In the genomic region with DNA sequence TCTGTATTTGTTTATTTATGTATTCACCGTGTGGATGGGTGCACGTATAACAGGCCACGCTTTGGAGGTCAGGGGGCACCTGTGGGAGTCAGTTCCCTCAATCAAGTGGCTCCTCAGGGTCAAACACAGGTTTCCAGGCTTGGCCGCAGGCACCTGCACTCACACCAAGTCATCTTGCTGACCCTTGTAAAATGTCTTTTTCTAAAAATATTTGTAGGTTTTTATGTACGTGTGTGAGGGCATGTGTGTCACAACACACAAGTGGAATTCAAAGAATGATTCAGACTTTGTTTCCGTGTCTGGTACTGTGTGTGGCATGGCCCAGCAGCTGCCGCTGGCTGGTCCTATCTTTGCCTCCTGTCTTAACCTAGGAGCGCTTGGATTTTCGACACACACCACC, we compare ENCODE assay signal across 30 mouse cellular contexts.
"Had no signal": no experiment of that assay in that cellular context is flagged by ENCODE, and none has a peak within 500 bp of the region (broad histone marks: within the 10 kb centered on the region; RNA-seq: fewer than 3 reads in every experiment).

No protein-coding gene starts in this region.

- H3K4me1 ChIP-seq: liver, embryonic 12.5 days; liver, embryonic 15.5 days; lung, embryonic 15.5 days; midbrain, embryonic 12.5 days; midbrain, embryonic 15.5 days; neural tube, embryonic 12.5 days had no signal

- H3K27me3 ChIP-seq: limb, embryonic 12.5 days; limb, embryonic 13.5 days; limb, embryonic 15.5 days; liver, embryonic 12.5 days; liver, embryonic 13.5 days; liver, embryonic 15.5 days; lung, embryonic 15.5 days; megakaryocyte, embryonic 14.5 days; midbrain, embryonic 12.5 days; midbrain, embryonic 15.5 days; neural tube, embryonic 12.5 days had no signal

- H3K27ac ChIP-seq: limb, embryonic 13.5 days; limb, embryonic 15.5 days; liver, embryonic 12.5 days; liver, embryonic 13.5 days; liver, embryonic 14.5 days; liver, embryonic 15.5 days; lung, embryonic 15.5 days; macrophage; midbrain, embryonic 10.5 days; midbrain, embryonic 12.5 days; midbrain, embryonic 15.5 days; neural tube, embryonic 12.5 days had no signal

- H3K9ac ChIP-seq: limb, embryonic 12.5 days; limb, embryonic 13.5 days; limb, embryonic 15.5 days; liver, embryonic 12.5 days; liver, embryonic 13.5 days; liver, embryonic 14.5 days; liver, embryonic 15.5 days; liver, postnatal 0 days; lung, embryonic 14.5 days; lung, embryonic 15.5 days; midbrain, embryonic 12.5 days; midbrain, embryonic 15.5 days; neural tube, embryonic 12.5 days had no signal

- H3K36me3 ChIP-seq: limb, embryonic 10.5 days; limb, embryonic 12.5 days; limb, embryonic 13.5 days; limb, embryonic 15.5 days; liver, embryonic 12.5 days; liver, embryonic 13.5 days; liver, embryonic 15.5 days; lung, embryonic 15.5 days; midbrain, embryonic 10.5 days; midbrain, embryonic 12.5 days; midbrain, embryonic 15.5 days; neural tube, embryonic 12.5 days had no signal

- ATAC-seq: liver, embryonic 12.5 days; liver, postnatal 0 days; lung, postnatal 0 days; midbrain, embryonic 15.5 days; midbrain, embryonic 16.5 days had no signal

- H3K4me2 ChIP-seq: limb, embryonic 12.5 days; limb, embryonic 13.5 days; limb, embryonic 15.5 days; liver, embryonic 11.5 days; liver, embryonic 12.5 days; liver, embryonic 13.5 days; liver, embryonic 15.5 days; lung, embryonic 14.5 days; lung, embryonic 15.5 days; midbrain, embryonic 12.5 days; midbrain, embryonic 15.5 days; neural tube, embryonic 12.5 days had no signal

- H3K9me3 ChIP-seq: limb, embryonic 10.5 days; limb, embryonic 12.5 days; limb, embryonic 13.5 days; limb, embryonic 15.5 days; liver, embryonic 12.5 days; liver, embryonic 13.5 days; liver, embryonic 15.5 days; lung, embryonic 15.5 days; megakaryocyte, embryonic 14.5 days; midbrain, embryonic 10.5 days; midbrain, embryonic 12.5 days; midbrain, embryonic 15.5 days; neural tube, embryonic 12.5 days had no signal

- H3K4me3 ChIP-seq: limb, embryonic 10.5 days; limb, embryonic 12.5 days; limb, embryonic 13.5 days; limb, embryonic 15.5 days; liver, embryonic 12.5 days; liver, embryonic 13.5 days; liver, embryonic 15.5 days; lung, embryonic 15.5 days; megakaryocyte, embryonic 14.5 days; midbrain, embryonic 10.5 days; midbrain, embryonic 12.5 days; midbrain, embryonic 15.5 days; myocyte; neural tube, embryonic 12.5 days had no signal

- DNase-seq: left cerebral cortex, postnatal 4 days; liver; liver, embryonic 13.5 days; liver, postnatal 0 days; lung, adult 18-20 months; lung, adult 2 months; lung, embryonic 14.5 days; lung, postnatal 10 days; lung, postnatal 14 days; lung, postnatal 36 days; lung, postnatal 4 days; midbrain, embryonic 14.5 days had no signal
